In genomic region chr5:43859663-43860062, GRCm38 (mm10) we compare ENCODE assay signal across 1 mouse cellular context.
TF ChIP-seq lines count a peak whose summit lies in the region.

No protein-coding gene starts in this region.

TF ChIP-seq in MEL, 35 proteins besides CTCF, POLR2A, EP300 and RAD21:
- TF ChIP-seq ZC3H11A (IDR thresholded peaks at IDR 0.05; ENCODE audit: low read depth, low read length), result no peak
- no peak for TF ChIP-seq CHD2 (IDR thresholded peaks at IDR 0.05; ENCODE audit: low read length)
- TF ChIP-seq TCF12 (IDR thresholded peaks at IDR 0.05; ENCODE audit: low read depth, low read length), result peak; percentile 68; the same call in 1 of the 2 replicates
- no peak for TF ChIP-seq UBTF (IDR thresholded peaks at IDR 0.05; ENCODE audit: borderline replicate concordance, insufficient read depth, low read depth, low read length)
- TF ChIP-seq JUND (IDR thresholded peaks at IDR 0.05; ENCODE audit: low read depth, low read length), result no peak
- 0 out of 2 replicates have a peak, but pooled peaks have one; percentile 15 for TF ChIP-seq GATA1 (IDR thresholded peaks at IDR 0.05; ENCODE audit: low read depth, low read length)
- TF ChIP-seq ETS1 (IDR thresholded peaks at IDR 0.05; ENCODE audit: low read depth, low read length), result 0 out of 2 replicates have a peak, but pooled peaks have one; percentile 50
- peak; percentile 67 for TF ChIP-seq NRF1 (IDR thresholded peaks at IDR 0.05; ENCODE audit: insufficient read depth, low read depth, low read length, poor library complexity, severe bottlenecking)
- TF ChIP-seq RCOR1 (IDR thresholded peaks at IDR 0.05; ENCODE audit: low read depth, low read length), result peak; percentile 47; the same call in 1 of the 2 replicates
